Mouse (Mus musculus) embryo, embryonic 10 days (tissue): ENCODE data around the gene Cisd1.

Experiments used
- DNase-seq: peaks from one replicate; pipeline ENCODE4 v3.0.0-alpha.2; 2015; ENCODE audit warnings: low spot score

Gene Cisd1

DNA sequence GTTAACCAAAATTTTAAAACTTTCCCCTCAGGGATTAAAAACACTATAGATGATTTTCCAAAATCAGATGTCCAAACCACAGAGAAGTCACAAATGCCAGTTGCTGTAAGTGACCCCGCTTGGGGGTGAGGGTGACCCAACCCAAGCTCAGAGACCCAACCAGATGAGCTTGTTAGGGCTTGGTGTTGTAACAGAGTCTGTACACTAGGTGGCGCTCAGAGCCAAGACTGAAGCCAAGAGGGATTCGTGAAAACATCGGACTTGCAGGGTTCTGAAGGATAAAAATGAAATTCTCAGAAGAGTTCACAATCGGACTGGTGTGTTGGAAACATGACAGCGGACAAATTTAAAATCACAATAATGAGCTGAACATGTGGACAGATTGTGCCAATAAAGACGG is 18.0 kb downstream of the Cisd1 start:
- peak; percentile 90 for DNase-seq

DNA sequence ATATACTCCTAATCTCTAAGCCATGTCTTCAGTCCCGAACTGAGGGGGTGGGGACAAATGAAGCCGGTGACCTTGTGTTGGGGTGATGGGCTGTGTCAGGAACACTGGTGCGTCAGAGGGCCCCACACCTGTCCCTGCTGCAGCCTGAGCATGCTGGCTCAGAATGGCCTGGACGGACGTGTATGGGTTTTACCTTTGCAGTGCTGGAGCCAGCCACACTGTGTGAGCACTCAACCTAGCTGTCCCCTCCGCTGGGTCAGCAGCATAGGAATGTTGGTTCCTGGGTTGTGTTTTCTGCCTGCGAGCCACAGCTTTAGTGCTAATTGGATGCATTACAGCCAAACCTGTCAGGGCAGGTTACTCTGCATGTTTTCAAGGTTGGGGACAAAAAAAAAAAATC is 18.6 kb downstream of the Cisd1 start:
- no peak for DNase-seq

DNA sequence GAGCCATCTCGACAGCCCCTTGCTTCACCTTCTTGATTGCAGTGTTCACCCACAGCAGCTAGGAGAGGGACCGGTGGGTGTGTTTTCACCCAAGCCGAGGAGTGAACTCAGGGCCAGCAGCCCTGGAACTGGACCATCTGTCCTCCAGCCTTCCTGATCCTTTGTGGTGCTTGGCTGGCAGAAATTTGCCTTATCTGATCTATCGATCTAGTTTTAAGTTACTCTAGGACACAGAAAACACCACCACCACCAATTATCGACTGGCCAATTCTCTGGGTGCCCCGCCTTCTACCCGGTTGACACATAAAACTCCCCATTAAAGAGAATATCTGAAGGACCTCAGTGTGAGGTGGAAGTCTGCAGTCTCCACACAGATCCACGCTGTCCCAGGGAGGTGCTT is 21.1 kb downstream of the Cisd1 start:
- DNase-seq, result no peak

DNA sequence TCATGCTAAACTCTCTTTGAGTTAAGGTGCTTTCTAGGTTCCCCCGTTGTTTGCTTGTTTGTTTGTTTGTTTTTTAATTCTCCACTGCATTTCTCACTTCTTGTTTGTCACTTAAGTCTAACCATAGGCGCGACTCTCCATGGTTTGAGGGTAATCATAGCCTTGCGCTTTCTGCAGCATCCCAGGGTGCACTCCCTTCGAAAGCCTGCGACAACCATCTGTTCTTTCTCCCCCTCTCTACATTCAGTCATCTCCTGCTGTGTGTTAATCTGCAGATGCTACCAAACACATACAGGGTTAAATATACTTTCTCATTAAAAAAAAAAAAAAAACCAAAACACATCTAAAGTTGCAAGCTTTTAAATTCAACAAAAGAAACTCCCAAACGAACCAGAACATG is 28.3 kb downstream of the Cisd1 start:
- no peak for DNase-seq

DNA sequence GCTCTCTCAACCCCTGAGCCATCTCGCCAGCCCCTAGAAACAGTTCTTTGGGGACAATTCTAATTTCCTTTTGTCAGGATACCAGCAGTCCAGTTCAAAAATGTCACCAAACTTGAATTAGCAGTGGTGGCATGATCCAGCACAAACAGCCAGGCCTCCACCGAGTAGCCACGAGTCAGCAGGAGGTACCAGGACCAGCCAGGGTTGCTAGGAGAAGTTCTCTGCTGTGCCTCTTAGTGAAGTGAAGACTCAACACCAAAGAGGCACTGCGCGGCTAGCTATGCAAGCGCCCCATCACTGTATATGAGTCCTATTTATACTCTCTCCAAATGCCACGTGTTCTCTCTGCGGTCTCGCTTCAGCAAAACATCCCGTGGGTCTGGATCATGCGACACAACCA is 28.7 kb downstream of the Cisd1 start:
- no peak for DNase-seq

DNA sequence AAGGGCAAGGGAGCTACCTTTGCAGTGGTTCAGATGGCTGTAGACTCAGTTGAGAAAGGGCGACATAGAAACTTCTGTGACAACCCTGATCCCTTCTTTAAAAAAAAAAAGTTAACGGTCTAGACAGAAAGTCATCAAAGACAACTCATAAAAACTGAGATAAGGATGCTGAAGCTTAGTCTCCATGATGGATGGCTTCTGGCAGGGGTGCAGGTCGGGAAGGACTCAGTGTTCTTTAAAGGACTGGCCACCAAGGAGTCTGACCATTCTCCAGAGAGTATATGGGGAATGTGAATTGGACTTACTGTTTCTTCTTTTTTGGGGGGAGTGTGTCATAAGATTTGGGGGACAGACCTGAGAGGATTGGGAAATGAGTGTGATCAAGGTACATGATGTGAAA is 30.2 kb downstream of the Cisd1 start:
- no peak for DNase-seq

DNA sequence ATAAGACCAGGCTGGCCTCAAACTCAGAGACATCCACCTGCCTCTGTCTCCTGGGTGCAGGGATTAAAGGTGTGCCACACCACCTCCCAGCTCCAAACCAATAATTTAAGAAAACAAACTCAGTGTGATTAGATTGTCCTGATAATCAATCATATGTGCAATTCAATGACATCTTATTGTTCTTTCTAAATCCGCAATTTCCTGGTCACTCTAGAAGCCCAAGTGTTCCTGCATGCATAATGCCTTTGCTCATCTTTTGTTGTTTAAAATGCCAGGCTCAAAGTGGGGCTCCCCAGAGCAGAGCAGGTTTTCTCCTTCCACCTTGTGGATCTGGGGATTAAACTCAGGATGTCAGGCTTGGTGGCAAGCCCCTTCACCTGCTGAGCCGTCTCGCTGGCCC is 34.5 kb downstream of the Cisd1 start:
- no peak for DNase-seq

DNA sequence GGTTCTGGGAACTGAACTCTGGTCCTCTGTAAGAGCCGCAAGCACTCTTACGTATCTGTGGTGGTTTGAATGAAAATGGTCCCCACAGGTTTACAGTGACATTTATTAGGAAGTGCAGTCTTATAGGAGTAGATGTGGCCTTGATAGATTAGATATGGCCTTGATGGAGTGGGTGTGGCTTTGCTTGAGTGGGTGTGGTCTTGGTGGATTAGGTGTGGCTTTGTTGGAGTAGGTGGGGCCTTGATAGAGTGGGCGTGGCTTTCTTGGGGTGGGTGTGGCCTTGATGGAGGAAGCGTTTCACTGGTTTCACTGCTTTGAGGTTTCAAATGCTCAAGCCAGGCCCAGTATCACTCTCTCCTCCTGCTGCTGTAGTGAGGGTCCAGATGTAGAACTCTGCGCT is 36.6 kb downstream of the Cisd1 start:
- no peak for DNase-seq

DNA sequence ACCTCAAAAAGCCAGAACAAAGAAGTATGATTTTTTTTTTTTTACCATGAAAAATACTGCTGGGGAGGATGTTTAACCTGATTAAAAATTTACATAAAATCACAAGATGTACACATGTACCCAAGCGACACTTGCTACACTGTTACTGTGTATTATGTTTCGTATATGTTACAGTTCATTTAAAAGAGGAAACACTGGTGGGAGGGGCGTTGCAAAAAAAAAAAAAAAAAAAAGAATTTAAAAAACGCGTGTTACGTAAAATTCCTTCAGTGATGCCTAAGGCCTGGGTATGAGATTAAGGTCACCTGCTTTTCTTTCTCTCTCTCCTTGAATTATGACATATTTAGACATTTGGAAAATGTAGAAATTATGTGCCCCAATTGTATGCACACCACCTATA is 38.0 kb downstream of the Cisd1 start:
- no peak for DNase-seq

DNA sequence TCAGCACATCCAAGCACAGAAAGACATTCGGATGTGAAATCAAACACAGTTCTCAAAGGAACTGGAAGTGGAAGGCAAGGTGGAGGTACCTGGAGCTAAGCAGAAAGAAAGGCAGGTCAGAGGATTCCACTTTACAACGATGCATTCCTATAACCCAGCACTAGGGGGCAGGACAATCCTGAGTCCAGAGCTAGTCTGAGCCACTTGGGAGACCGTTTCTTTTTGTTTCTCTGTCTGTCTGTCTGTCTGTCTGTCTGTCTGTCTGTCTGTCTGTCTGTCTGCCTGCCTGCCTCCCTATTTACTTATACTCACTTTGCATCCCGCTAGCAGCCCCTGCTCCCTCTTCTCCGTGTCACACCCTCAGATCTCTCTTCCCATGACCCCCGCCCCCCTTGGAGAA is 38.6 kb downstream of the Cisd1 start:
- peak; percentile 79 for DNase-seq

DNA sequence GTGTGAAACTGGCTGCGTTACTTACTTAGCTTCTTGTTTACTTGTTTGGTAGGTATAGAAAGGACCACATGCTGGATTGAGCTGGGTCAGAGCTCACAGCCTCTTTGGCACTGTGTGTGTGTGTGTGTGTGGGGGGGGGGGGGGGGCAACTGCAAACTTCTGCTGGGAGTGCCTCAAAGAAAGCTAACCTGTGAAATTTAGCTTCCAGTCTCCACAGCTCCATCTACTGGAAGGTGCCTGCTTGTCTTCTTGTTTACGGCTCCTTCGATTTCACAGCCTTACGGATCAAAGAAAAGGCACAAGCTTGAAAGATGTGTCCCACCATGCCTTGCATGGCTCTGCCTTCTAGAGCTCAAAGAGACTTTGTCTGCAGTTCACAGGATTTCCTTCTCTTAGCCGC is 42.3 kb downstream of the Cisd1 start:
- peak; percentile 66 for DNase-seq

DNA sequence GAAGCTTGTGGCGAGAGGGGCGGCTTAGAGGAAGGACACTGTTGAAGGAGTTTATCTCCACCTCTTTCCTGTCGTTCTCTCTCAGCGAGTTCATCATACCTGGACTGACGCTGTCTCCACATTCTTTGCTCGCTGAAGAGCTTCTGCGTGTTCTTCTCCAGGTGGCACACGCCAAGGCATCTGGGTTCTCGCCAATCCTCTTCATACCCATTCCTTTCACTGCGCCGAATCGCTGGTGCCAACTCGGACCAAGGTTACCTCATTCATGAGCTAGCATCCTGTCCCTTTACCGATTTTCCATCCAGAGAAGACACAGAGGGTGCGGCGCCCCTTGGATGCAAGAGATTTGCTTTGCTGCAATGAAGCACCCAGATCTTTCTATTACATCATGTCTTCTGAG is 44.6 kb downstream of the Cisd1 start:
- no peak for DNase-seq

DNA sequence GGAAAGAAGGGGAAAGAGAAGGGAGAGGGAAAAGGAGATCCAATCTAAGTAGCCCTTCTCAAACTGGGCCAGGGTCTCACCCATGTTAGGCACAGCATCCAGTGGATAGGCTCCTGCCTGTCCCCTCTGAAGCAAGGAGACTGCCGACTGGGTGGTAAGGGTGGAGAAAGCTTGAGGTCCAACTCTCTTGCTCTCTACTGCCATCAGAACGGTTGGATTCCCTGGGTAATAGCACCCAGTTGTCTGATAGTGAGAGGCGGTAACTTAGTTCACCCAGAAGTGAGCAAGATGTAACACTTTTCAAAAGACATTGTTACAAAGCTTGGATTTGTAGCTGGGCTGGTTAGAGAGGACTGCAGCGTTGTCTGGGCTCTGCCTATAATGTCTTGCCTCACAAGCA is 51.5 kb downstream of the Cisd1 start:
- no peak for DNase-seq

DNA sequence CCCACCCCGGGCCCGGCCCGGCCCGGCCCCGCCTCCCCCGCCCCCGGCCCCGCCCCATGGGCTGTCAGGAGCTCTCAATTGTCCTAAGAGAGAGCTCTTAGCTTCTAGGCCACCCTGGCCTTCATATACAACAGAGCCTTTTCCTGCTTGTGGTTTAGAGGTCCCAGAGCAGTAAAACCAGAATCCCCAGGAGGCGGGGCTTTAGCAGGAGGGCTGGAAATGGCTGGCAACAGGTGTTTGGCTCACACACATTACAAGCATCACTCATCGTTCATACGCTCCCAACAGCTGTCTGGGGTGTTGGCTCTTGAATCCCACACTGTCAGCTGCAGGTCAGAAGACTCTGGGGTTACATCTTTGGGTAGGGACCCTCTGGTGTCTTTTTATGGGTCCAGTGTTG is 52.5 kb downstream of the Cisd1 start:
- no peak for DNase-seq

DNA sequence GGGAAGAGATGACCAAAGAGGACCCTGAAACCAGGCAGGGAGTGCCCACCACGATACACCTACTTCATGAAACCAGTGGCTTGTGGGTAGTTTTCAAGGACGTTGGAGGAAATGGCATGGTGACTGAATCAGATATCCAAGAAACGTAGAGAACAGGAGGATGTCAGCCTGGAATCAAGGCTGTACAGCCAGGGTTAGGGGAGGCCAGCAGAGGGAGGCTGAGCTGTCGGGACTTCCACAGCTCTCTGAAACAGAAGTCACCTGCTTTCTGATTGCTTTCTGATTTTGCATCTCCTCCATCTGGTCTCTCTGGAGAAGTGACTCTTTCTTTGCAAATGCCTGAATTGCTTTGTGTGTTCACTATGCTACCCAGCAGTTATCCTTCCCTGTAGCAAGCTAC is 53.0 kb downstream of the Cisd1 start:
- no peak for DNase-seq

DNA sequence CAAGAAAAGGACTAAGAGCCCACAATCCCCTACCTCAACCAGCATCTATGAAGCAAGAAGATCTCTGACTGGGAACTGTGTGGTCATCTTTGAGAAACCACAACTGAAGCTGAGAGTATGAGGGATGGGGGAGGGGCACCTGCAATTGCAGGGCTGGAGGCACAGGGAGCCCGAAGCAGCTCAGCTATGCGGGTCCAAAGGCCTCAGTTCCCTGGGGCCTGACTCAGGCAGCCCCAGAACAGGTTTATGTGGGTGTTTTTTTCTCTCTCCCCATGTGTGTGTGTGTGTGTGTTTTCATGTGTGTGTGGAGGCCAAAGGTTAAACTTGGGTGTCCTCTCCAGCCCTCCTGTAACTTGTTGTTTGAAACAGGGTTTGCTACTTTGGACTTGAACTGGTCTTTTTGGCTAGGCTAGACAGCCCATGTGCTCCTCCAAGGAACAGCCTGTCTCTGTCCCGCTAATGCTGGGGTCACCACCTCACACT is 53.5 kb downstream of the Cisd1 start:
- no peak for DNase-seq

DNA sequence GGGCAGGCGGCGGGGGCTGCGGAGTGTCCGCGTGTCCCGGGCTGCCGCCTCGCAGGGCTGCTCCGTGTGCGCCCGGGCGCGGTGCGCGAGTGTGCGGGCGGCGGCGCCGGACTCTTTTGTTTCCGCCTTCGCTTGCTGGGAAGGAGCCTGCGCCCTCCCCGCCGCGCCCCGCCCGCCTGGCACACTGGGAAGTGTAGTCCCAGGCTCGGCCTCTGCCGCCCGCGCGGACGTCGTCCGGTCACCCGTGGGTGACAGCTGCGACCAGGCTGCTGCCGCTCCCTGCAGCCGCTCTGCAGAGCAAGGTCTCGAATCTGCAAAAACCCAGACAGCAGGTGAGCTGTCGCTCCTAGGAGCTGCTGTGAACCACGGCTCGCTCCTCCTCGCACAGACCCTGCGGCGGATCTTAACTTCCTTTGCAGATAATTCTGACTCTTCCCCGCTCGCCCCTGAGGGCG is 59.6 kb downstream of the Cisd1 start, which contains the start of gene Ube2d1:
Gene Ube2d1, minus strand, starts transcription at position 137 of the 455 bp plus-strand sequence.
- peak; percentile 86 for DNase-seq

DNA sequence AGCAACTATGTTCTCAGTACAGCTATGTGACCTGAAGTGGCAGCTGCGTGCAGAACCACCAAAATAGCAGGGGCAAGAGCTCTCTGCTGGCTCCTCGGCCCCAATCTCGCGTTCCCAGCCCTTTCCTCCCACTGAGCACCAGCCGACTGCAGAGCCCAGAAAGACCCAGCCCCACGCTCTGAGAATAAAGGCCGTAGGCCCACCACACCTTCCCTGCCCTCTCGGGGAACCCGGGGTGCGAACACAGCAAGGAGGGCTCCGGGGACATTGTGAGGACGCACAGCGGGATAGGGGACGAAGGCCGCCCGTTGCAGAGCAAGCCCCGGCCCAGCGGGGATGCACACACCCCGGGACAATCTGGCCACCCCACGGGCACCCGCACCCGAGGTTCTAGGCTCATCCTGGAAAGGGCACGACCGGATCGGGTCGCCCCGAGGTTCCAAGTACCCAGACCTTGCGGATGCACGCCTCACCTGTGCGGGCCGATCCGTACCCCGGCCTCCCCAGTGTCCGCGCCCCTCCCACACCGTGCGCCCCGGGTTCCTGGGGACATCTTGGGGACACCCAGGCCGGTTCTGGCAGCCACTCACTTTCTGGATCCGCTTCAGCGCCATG is 60.1 kb downstream of the Cisd1 start:
- peak; percentile 64 for DNase-seq

DNA sequence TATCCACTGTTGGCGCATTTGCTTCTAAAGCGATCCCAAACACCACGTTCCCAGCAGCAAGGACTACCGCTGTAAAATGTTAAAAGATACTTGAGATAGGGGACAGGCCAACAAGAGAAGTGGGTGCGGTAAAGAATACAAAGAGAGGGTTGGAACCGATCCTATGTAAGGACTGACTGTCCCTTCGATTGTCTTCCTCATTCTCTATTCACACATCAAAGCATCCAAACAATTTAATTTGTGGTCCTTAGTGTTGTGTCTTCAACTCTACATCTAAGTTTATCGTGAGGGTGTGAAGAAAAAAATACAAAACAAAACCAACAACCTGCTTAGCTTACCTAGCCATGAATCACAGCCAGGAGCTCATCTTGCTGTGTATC is 60.6 kb downstream of the Cisd1 start:
- no peak for DNase-seq
